ENCODE assay signal across 23 mouse cellular contexts in genomic region chr8:90847980-90848379, GRCm38 (mm10). TPM values are rescaled to one million over a fixed set of nuclear protein-coding genes. Genes with fewer than 3 reads are reported as not detected.
"Had no signal": no experiment of that assay in that cellular context is flagged by ENCODE, and none has a peak within 500 bp of the region (broad histone marks: within the 10 kb centered on the region; RNA-seq: fewer than 3 reads in every experiment).

No protein-coding gene starts in this region.

- H3K27me3 ChIP-seq: kidney, embryonic 15.5 days; limb, embryonic 13.5 days; liver, embryonic 12.5 days; liver, embryonic 15.5 days; lung, embryonic 15.5 days; stomach, embryonic 15.5 days had no signal

- H3K4me1 ChIP-seq: liver, embryonic 12.5 days; liver, embryonic 15.5 days; lung, embryonic 15.5 days had no signal

- H3K4me3 ChIP-seq: kidney, embryonic 15.5 days; limb, embryonic 10.5 days; limb, embryonic 13.5 days; liver, embryonic 12.5 days; liver, embryonic 15.5 days; lung, embryonic 15.5 days; midbrain, embryonic 10.5 days; stomach, embryonic 15.5 days had no signal

- DNase-seq: kidney, adult 8-10 months; kidney, postnatal 10 days; kidney, postnatal 4 days; liver; lung, adult 18-20 months; lung, postnatal 10 days; lung, postnatal 36 days; midbrain, embryonic 14.5 days; right cerebral cortex, adult 18-20 months; right cerebral cortex, postnatal 25 days; spleen, adult 18-20 months; thymus, adult 2 months; thymus, postnatal 14 days; thymus, postnatal 4 days had no signal

- H3K27ac ChIP-seq: kidney, embryonic 15.5 days; limb, embryonic 10.5 days; limb, embryonic 13.5 days; liver, embryonic 12.5 days; liver, embryonic 15.5 days; lung, embryonic 15.5 days; midbrain, embryonic 10.5 days; stomach, embryonic 15.5 days had no signal

- H3K9ac ChIP-seq: kidney, embryonic 15.5 days; limb, embryonic 13.5 days; liver, embryonic 12.5 days; liver, embryonic 15.5 days; lung, embryonic 15.5 days; stomach, embryonic 15.5 days had no signal

- ATAC-seq: liver, embryonic 12.5 days had no signal

- H3K9me3 ChIP-seq: kidney, embryonic 15.5 days; limb, embryonic 10.5 days; limb, embryonic 13.5 days; liver, embryonic 12.5 days; liver, embryonic 15.5 days; lung, embryonic 15.5 days; midbrain, embryonic 10.5 days; stomach, embryonic 15.5 days had no signal

- H3K4me2 ChIP-seq: kidney, embryonic 15.5 days; limb, embryonic 13.5 days; liver, embryonic 12.5 days; liver, embryonic 15.5 days; lung, embryonic 15.5 days; stomach, embryonic 15.5 days had no signal

- H3K36me3 ChIP-seq: kidney, embryonic 15.5 days; liver, embryonic 12.5 days; liver, embryonic 15.5 days; lung, embryonic 15.5 days; stomach, embryonic 15.5 days had no signal

RNA-seq across cellular contexts. Expression of gene Gm19935, which starts 30.8 kb away (rescaled TPM):
- polyA plus RNA-seq: kidney, embryonic 15.5 days; limb, embryonic 10.5 days; limb, embryonic 13.5 days; liver, embryonic 12.5 days; liver, embryonic 15.5 days; midbrain, embryonic 10.5 days; neural tube, embryonic 11.5 days; stomach, embryonic 15.5 days had no signal
